Mouse (Mus musculus) hindlimb bud, embryonic 11.5 days (tissue): ENCODE measurements around the gene Gm6803.
"Not testable (repeated sequence)": the region's sequence is repeated elsewhere in the genome, so short reads cannot be mapped to it uniquely, and the experiment has no call there.

Experiments
- DNase-seq: peaks from one replicate; pipeline ENCODE4 v3.0.0-alpha.2; 2012; ENCODE audit warnings: low read depth, low spot score; ENCODE audit errors: extremely low spot score

The Gm6803 gene

DNA sequence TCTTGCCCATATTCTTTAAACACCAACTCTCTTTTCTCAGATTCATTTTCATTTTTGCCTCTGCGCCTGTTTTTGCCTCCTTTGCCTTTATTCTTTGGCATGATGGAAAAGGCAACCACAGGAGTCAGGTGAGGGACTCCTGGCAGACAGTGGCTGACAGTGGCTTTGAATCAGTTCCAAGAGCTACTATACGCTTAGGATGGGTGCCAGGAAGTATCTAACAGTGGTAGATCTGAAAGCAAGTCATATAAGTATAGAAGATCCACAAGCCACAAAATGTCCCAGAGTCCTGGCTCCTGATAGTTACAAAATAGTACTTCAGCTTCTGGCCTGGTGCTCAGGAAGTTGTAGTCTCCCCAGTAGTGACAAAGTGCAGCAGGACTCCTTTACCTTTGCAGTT lies at the start of gene Gm6803:
Gm6803 (minus strand) TSS at position 101 of the 400 bp plus-strand sequence.
- not testable (repeated sequence) for DNase-seq

DNA sequence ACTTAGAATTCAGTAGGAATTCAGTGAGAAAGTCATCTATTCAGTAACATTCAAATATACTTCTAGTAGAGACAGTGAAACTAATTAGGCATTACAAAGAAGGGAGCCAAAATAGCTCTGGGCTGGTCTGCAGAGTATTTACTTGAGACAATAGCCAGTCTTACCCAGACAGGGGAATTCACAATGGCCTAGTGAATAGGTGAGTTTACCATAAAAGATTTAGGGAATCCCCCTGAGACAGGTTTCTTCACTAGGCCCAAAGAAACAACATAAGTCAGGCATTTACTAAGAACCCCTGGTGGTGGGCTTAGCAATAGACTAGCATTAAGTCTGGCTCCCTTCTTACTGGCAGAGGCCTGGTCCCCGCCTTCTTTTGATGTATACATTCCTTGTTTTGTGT lies 26.7 kb upstream of the Gm6803 start:
- not testable (repeated sequence) for DNase-seq

DNA sequence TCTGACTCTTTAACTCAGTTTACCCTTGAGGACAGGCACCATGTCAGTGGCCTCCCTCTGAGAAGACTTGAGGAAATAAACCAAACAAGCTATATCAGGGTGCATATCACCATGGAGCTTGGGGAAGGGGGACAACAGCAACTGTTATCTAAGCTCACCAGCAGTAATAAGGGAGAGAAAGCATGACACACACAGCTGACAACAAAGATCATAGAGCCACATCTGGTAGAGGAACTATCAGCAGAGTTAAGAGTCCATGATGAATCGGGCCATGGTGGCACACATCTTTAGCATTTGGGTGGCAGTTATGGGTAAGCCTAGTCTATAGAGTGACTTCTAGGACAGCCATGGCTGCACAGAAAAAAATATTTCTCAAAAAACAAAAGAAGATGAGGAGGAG lies 21.1 kb upstream of the Gm6803 start:
- DNase-seq, result not testable (repeated sequence)

DNA sequence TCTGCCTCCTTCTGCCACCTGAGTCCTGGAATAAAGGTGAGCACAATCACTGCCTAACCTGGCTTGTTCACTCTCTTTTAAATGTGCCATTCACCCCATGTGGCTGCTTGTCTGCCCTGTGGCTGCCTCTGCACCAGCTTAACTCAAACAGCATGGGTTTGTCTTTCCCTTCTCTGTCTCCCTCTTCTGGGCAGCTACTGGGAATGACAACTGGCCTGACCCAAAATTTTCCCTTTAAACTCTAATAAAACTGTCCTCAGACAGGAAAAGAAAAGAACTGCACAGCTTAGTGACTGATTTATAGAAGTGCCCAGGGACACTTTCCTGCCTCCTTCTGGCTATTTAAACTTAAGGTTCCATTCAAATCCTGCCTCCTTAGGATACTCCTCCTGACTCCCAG lies 20.5 kb upstream of the Gm6803 start:
- DNase-seq, result not testable (repeated sequence)

DNA sequence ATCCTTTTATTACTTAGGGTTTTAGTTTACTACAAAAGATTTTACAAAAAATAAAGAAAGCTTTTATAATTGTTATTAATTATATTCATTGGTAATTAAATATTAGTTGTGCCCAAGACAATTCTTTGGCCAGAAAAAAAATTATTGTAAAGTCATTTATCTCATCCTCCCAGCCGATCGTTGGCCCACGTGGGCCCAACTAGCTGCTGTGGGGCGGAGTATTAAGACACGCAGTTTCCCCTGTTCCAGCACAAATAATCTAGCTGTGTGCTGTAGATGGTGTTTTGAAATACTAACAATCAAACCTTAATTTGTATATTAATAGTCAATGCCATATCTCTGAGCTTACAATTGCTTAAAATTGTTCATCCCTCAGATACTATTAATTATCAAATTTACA lies 13.7 kb upstream of the Gm6803 start:
- DNase-seq, result not testable (repeated sequence)

GRCm38 (mm10) chr12:88026704-88027103 lies 8.1 kb upstream of the Gm6803 start, which contains the start of gene Gm2056:
Gene Gm2056 (plus strand): TSS chr12:88027004.
- DNase-seq, result not testable (repeated sequence)

DNA sequence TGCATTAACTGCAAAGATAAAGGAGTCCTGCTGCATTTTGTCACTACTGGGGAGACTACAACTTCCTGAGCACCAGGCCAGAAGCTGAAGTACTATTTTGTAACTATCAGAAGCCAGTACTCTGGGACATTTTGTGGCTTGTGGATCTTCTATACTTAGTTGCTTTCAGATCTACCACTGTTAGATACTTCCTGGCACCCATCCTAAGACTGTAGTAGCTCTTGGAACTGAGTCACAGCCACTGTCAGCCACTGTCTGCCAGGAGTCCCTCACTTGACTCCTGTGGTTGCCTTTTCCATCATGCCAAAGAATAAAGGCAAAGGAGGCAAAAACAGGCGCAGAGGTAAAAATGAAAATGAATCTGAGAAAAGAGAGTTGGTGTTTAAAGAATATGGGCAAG lies 7.0 kb downstream of the Gm6803 start, which contains the start of gene Gm2075:
Gm2075 (plus strand) TSS at position 301 of the 400 bp plus-strand sequence.
- DNase-seq, result not testable (repeated sequence)

DNA sequence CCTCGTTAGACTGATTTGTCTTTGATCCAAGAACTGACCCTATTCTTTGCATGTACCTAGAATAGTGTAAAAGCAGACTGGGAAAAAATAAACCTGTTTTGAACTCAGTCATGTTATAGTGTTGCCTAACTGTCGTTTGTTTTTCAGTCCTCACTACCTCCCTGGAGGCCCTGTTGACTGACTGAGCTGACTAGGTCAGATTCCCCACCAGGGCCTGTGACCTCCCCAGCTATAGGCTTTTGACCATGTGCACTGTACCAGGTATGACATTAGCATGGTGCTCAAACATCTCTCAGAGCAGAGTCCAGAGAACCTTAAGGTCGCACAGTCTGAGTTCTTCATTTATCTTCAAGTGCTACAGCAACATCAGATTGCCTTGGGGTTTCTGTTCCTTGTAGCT lies 14.5 kb downstream of the Gm6803 start:
- DNase-seq, result not testable (repeated sequence)

GRCm38 (mm10) chr12:87984000-87984399 lies 34.6 kb downstream of the Gm6803 start:
- not testable (repeated sequence) for DNase-seq
